Mouse (Mus musculus) thymus, postnatal 36 days (tissue): ENCODE data around the gene Kcnn4.

ENCODE experiments used
- DNase-seq, 2 experiments: peaks; one replicate each; pipeline ENCODE4 v3.0.0; 2022; ENCODE audit warnings: mixed read lengths in 2 of 2

The Kcnn4 gene

GRCm38 (mm10) chr7:24369731-24370541, at the start of gene Kcnn4:
Gene Kcnn4 (plus strand): TSS chr7:24370263.
- peak; percentile 81 to 84 for DNase-seq

DNA sequence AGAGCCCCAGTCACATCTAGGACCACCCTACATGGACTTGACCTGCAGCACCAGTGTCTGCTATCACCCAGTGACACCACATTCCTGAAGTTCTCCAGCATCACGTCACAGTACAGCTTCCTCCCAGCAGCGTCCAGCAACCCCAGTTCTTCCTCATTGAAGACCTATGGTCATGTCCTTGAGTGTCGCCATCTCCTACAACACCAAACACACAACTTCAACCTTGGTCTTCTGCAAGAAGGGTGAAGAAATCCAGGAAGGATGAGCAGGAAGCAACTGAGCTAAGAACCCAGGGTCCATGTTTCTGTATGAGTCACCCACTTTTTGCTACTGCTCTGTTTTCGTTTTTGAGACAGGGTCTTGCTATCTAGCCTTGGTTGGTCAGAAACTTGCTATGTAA, 47.5 kb upstream of the Kcnn4 start:
- no peak for DNase-seq

- no peak for DNase-seq
Measured at GRCm38 (mm10) chr7:24325197-24325596, 44.9 kb upstream of the Kcnn4 start.

DNA sequence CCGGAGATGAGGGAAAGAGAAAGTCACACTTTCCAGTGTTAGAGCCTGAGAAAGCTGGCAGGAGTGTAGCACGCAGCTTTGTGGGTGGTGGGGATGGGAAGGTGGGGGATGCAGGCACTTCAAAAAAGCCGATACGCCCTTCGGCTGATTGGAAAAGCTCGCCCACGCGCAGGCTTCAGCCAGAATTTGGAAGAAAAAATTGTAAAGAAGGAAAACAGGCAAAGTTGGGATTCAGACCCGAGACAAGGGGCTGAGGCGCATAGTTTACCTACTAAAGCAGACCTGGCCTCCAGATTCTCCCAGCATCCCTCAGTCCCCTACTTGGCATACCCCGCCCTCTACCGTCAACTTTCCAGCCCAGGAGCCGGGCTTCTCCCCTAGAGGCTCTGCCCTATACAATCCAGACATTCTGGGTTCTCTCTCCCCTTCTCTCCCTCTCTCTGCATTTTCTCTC, 44.4 kb upstream of the Kcnn4 start:
- DNase-seq, result no peak

- no peak for DNase-seq
Measured at GRCm38 (mm10) chr7:24326273-24327135, 43.6 kb upstream of the Kcnn4 start.

DNA sequence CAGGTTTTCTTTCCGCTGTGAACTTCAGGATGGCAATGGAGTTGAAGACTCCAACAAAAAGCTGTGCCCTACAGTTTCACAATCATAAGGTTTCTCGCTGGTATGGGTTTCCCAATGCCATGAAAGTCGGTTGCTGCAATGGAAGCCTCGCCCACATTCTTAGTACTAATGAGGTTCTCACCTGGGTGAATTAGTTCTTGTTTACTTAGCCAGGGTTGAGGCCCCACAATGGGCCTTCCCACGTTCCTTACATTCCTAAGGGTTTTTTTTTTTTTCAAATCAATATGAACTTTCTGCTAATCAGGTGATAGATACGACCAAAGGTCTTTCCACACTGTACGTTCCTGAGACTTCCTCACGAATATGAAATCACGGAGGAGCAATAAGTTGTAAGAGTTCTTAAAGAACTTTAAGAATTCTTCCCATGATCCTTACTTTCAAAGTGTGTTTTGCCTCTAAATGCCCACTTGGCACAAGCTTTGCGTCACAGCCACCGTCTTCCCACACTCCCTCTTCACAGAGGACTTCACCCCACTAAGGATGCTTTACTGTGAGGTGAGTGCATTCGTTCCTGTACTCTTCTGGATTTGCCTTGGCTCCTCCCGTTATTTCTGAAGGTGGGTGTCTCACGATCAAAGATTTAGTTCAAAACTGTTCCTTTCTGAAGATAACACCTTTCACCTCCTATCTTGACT, 42.6 kb upstream of the Kcnn4 start:
- no peak for DNase-seq

GRCm38 (mm10) chr7:24333304-24333986, 36.6 kb upstream of the Kcnn4 start, which contains the start of gene Tescl:
Gene Tescl (minus strand): TSS chr7:24333936.
- no peak for DNase-seq

DNA sequence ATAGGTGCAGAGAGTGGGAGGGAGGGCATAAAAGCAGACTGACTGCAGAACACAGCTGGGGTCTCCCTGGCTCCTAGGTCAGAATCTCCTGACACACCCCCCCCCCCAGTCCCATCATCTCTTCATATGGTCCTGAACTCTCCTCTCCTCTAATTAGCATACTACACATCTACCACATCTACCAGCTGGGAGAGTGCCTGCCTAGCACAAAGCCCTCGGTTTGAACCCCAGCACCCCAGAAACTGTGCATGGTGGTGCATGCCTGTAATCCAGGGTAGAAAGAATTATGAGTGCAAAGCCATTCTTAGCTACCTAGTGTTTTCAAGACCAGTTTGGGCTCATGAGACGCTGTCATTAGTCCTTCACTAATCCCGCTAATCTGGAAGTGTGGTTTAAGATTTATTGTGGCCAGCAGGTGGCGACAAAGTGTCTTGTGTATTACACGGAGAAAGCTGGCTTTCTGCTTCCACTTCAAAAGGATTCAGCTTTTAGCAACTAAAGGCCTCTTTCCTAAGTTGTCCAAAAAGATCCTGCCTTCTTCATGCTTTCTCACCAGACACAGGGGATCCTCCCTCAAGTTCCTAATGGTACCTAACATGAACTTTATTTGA, 34.3 kb upstream of the Kcnn4 start:
- DNase-seq, result peak; percentile 57 to 66

DNA sequence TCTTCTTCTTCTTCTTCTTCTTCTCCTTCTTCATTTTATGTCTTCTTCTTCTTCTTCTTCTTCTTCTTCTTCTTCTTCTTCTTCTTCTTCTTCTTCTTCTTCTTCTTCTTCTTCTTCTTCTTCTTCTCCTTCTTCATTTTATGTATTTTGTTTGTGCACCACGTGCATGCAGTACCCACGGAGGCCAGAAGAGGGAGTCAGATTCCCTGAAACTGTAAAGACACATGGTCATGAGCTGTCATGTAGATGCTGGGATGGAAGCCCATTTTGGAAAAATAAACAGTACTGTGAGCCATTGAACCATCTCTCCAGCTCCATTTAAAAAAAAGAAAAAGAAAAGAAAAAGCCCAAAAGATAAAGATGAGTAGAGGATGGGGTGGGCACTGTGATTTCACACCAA, 31.8 kb upstream of the Kcnn4 start:
- no peak for DNase-seq

GRCm38 (mm10) chr7:24343701-24344272, 26.3 kb upstream of the Kcnn4 start:
- no peak for DNase-seq

- DNase-seq, result no peak
Measured at GRCm38 (mm10) chr7:24346444-24346843, 23.6 kb upstream of the Kcnn4 start.

- no peak for DNase-seq
Measured at GRCm38 (mm10) chr7:24348896-24349295, 21.2 kb upstream of the Kcnn4 start, which contains the start of gene Lypd5. Gene Lypd5 (plus strand): TSS chr7:24349196.

DNA sequence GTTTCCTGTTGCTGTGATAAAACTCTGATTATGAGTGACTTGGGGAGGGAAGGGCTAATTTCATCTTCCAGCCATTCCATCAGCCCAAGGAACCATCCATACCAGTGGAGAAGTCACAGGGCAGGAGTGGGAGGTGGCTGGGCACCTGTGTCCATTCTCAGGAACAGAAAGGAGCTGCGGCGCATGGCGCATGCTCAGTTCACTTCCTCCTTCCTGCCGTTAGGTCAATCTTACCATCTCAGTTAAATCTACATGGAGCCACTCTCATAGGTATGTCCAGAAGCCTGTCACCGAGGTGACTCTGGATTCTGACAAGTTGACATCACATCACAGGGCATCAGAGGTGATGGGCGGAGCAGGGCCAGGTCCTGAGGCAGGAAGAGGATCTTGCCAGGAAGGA, 14.4 kb upstream of the Kcnn4 start:
- no peak for DNase-seq

GRCm38 (mm10) chr7:24356081-24356480, 14.0 kb upstream of the Kcnn4 start:
- no peak for DNase-seq

DNA sequence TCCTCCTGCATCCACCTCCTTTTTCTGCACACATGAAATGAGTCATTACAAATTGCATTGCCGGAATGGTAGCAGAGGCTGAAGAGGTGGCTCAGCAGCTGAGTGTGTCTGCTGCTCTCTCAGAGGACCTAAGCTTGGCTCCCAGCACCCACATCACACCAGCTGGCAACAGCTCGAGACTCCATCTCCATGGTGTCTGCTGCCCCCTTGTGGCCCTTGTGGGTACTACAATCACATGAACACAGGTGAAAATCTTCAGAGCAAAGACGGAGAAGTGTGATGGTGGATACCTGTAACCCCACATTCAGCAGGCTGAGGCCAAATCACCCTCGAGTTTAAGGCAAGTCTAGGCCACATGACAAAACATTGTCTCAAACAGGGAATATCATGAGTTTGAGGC, 12.2 kb upstream of the Kcnn4 start:
- peak in 1 of 2 experiments; percentile 42 for DNase-seq

DNA sequence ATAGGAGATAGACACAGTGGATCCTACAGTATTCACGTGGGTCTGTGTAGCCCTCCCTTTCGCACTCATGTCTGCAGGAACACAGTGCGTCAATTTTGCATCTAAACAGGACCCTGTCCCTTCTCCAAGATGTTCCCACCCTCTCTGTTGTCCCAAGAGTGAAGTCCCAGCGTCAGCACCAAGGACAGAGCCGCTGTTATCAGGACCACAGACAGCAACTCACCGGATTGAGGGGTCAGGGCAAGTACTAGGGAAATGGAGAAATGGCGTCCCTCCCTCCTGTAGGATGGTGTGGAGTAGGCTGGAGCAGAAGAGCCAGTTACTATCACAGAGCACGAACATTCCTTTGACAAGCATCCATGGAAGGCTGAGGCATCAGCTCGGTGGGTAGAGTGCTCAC, 10.8 kb upstream of the Kcnn4 start:
- DNase-seq, result peak in 1 of 2 experiments; percentile 20

DNA sequence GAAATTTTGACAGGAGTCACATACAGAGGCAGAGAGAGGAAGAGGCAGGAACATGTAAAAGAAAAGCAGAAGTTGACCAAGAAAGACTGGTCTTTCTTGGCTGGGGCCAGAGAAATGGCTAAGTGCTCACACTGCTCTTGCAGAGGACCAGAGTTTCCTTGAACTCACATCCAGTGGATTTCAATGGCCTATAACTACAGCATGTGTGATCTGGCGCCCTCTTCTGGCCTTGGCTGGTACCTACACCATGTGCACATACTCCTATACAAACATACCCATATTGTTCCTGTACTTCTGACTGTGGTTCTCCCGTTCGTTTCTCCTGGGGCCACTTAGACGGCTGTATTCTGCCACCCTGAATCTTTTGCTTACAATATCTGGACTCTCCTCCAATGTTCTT, 9.1 kb upstream of the Kcnn4 start:
- DNase-seq, result peak in 1 of 2 experiments; percentile 8

DNA sequence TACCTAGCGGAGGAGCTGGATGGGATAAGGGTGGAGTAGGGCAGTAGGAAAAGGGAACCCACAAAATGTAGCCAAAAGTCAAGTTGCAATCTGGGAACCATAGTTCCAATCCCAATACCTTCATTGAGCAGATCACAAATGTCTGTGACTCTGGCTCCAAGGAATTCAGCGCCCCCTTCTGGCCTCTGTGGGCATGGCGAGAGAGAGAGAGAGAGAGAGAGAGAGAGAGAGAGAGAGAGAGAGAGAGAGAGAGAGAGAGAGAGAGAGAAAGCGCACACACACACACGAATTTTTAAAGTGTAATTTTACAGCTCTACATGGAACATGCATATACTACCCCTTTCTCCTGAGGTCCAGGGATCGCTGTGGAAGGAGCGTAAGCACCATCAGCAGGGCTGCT, 6.8 kb upstream of the Kcnn4 start:
- peak; percentile 67 to 69 for DNase-seq

DNA sequence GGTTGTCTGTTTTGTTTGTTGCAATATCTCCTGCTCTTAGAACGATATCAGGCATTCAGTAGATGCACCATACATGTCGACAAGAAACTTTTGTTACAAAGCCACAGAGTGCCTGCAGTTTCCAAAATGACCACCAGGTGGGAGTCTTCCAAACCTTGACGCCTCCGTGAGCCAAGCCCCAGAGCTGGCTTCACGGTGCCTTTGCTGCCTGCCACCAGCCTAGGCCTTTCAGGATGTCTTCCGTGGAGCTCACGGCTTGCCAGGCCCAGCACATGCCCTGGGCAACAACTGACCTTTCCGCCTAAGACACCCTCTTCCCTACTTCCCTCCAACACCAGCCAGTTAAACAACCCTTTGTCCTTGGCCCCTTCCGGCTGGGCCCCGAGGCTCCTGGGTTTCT, 5.2 kb upstream of the Kcnn4 start:
- DNase-seq, result peak; percentile 88 to 92

- DNase-seq, result peak in 1 of 2 experiments; percentile 9
Measured at GRCm38 (mm10) chr7:24365258-24366014, 4.6 kb upstream of the Kcnn4 start.
